Mouse (Mus musculus): ENCODE results near the gene Oser1.

The Oser1 gene

DNA sequence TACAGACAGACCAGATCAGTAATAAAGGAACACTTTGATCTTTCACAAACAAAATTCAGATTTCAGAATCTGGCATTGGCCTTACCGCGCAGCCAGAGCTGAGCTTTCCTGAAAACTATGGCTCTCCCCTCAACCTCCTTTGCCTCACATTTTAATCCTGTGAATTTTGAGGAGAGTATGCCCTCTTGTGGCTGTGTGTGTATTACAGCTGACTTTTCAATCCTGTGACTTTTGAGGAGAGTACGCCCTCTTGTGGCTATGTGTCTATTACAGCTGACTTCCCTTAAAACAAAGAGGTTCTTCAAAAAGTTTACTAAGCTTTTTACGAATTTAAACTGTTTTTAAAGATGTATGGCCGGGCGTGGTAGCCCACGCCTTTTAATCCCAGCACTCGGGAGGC, 23.3 kb downstream of the Oser1 start:
- peak; percentile 94 for DNase-seq (ENCODE audit: low read depth)

DNA sequence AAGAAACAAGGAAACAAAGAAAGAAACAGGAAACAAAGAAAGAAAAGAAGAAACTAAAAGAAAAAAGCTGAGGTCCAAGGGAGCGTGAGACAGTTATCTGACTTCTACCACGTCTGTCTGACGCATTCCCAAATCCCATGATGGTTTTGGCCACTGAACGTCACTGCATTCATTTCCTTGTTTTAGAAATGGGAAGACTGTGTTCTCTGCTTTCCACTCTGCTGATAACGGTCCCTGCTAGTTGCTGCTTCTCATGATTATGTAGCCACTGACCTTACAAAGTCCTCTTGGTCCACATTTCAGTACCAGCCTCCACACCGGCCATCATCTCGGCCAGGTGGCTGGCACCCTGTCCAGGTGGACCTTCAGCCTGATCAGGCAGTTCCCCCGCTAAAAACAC, 25.3 kb downstream of the Oser1 start:
- no peak for DNase-seq (ENCODE audit: low read depth)

DNA sequence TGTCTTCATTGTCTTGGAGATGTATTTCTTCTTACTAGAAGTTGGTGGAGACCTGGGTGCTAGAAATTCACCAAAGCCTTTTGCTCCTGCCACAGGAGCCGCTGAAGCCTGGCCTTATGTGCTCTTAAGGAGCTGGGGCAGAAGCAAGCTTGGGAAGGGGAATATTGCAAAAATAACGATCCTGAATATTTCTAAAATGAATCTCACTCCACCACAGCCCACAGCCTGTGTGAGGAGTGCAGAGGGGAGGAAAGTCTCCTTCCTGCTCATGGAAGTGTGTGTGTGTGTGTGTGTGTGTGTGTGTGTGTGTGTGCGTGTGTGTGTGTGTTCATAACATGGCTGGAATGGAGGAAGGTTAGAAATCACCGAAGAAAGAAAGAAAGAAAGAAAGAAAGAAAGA, 25.7 kb downstream of the Oser1 start:
- DNase-seq (ENCODE audit: low read depth): peak; percentile 52

GRCm38 (mm10) chr2:163397905-163398304, 26.6 kb downstream of the Oser1 start, which contains the start of gene Jph2:
Jph2 (minus strand) TSS chr2:163397993.
- no peak for DNase-seq (ENCODE audit: low read depth)

- DNase-seq (ENCODE audit: low read depth): no peak
Measured at GRCm38 (mm10) chr2:163397071-163397470, 27.4 kb downstream of the Oser1 start.

GRCm38 (mm10) chr2:163394977-163395376, 29.5 kb downstream of the Oser1 start:
- DNase-seq (ENCODE audit: low read depth): no peak

GRCm38 (mm10) chr2:163393976-163394375, 30.5 kb downstream of the Oser1 start:
- no peak for DNase-seq (ENCODE audit: low read depth)

GRCm38 (mm10) chr2:163393241-163393640, 31.3 kb downstream of the Oser1 start:
- DNase-seq (ENCODE audit: low read depth): no peak

GRCm38 (mm10) chr2:163392436-163392835, 32.1 kb downstream of the Oser1 start:
- DNase-seq (ENCODE audit: low read depth): peak; percentile 66

DNA sequence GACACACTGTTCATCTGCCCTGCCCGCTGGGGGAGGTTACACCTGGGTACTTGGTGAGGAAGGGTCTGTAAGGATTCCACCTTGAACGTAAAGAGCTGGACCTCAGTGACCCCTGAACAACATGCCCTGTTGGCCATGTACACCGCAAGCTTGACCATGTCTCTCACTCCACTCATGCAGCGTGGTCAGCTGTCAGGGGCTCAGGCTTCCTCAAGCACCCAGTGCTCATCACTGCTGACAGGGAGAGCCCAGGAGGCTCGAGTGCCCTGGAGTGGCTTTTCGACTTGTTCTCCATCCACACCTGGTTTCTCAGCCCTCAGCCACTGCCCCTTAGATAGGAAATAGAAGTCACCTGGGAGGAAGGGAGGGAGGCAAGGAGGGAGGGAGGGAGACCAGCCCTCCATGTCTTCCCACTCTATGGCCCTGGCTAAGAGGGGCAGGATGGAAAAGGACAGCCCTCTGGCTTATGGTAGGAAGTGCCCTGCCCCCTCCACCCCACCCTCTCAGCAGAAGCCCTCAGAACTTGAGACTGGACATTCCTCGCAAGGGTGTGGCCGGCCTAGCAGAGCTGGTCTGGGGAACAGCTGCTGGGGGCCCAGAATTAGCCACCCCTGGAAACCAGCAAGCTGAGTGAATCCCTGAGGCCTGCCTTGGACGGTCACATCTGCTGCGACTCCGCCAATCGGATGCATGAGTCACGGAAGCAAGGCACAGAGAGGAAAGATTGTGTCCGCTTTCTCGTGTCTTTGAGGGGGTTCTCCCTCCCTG, 37.9 kb downstream of the Oser1 start:
- DNase-seq (ENCODE audit: low read depth): peak; percentile 51

GRCm38 (mm10) chr2:163385126-163385525, 39.4 kb downstream of the Oser1 start:
- no peak for DNase-seq (ENCODE audit: low read depth)

GRCm38 (mm10) chr2:163381246-163381645, 43.3 kb downstream of the Oser1 start:
- DNase-seq (ENCODE audit: low read depth): no peak

DNA sequence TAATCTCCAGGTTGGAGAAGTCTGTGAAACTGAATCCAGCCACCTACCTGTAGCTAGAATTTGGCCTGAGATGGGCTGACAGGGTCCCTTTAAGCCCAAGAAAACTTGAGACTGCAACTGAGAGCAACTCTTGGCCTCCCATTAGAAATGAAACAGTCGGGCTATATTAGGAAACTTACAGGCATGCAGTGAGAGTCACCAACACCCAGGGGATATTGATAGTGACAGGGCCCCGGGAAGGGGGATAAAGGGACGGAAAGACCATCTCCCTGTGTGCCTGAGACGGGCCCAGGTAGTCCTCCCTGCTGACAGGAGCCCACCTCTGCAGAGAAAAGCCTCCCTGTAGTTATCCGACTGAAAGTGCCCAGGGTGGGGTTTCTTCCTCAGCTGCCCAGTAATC, 45.1 kb downstream of the Oser1 start:
- DNase-seq (ENCODE audit: low read depth): no peak

DNA sequence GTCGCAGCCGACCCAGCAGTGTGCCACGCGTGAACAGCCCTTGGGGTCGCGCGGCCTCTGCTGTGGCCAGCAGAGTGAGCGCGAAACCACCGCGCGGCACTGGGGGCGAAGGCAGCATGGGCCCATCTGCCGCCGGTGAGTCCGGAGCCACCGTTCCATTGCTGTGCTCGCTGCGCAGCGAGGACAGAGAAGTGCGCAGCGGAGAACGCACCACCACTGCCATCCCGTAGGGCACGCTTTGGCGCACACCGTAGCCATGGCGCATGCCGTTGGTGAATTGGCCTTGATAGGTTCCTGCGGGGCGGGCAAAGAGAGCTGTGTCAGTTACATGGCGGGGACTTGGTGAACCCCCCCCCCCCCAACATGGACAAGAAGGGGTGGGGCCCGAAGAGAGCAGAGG, 48.4 kb downstream of the Oser1 start:
- no peak for DNase-seq (ENCODE audit: low read depth)

DNA sequence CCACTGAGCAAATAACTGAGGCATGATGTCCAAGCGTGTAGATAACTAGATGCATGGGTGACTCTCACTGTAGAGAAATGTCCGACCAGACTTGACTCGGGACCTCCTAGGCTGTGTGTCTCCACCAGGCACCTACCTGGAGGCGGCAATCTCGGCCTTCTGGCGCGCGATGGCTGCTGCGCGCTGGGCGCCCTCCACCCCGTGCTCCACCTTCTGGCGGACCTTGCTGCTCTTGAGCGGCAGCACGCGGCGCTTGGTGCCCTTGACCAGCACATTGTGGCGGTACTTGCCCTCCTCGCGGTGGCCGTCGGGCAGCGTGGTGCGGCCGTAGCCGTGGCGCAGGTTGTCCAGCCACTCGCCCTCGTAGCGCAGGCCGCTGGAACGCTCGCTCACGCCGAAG, 49.0 kb downstream of the Oser1 start:
- DNase-seq (ENCODE audit: low read depth): no peak

- DNase-seq (ENCODE audit: low read depth): no peak
Measured at GRCm38 (mm10) chr2:163372627-163373026, 51.9 kb downstream of the Oser1 start.

DNA sequence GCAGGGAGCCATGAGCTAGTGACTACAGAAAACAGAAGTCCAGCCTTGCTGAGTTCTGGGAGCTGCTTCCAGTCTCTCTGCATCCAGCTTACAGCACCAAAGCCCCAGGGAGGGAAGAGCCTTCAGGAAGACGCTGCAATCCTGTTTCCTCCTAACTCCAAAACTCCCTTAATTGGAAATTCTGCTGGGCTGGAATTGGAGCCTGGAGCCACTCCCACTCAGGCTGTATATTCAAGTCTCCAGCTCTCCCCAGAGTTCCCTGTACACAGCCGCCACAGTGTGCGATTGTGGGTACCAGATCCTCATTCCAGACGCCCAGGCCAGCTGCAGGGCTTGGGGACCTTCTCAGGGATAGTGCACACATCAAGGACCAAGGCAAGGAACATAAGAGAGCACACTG, 54.3 kb downstream of the Oser1 start:
- DNase-seq (ENCODE audit: low read depth): no peak

DNA sequence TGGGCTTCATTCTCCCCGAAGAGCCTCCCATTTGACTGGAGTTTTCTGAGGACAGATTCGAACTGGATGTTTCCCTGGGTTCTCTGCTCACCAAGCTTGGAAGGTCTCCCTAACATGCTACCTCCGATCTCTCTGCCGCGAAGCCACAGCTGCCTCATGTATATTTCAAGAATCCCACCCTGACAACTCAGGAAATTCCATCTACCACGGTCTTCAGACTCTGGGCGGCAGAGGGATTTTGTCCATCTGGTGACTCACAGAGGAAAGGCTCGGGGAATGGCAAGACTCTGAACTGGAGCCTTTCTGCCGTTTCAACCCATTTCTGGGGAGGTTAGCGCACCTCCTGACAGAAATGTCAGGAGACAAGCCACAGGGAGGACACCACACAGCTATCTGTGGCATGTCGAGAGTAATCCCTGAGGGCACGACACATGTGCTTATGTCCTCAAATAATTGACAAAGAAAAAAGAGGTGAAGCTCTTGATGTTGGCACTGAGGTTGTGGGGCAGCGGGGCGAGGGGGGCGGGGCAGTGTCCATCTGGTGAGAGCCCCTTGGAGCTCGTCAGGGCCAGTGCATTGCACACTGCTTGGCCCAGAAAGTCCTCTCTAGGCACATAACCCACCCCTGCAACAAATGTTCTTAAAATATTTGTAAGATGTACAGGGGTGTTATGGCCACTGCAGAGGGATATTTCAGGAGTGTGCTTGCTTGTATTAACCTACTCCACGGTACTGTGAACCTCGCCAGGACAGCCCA, 59.5 kb downstream of the Oser1 start:
- peak; percentile 37 for DNase-seq (ENCODE audit: low read depth)

- no peak for DNase-seq (ENCODE audit: low read depth)
Measured at GRCm38 (mm10) chr2:163362940-163363921, 61.3 kb downstream of the Oser1 start.

DNA sequence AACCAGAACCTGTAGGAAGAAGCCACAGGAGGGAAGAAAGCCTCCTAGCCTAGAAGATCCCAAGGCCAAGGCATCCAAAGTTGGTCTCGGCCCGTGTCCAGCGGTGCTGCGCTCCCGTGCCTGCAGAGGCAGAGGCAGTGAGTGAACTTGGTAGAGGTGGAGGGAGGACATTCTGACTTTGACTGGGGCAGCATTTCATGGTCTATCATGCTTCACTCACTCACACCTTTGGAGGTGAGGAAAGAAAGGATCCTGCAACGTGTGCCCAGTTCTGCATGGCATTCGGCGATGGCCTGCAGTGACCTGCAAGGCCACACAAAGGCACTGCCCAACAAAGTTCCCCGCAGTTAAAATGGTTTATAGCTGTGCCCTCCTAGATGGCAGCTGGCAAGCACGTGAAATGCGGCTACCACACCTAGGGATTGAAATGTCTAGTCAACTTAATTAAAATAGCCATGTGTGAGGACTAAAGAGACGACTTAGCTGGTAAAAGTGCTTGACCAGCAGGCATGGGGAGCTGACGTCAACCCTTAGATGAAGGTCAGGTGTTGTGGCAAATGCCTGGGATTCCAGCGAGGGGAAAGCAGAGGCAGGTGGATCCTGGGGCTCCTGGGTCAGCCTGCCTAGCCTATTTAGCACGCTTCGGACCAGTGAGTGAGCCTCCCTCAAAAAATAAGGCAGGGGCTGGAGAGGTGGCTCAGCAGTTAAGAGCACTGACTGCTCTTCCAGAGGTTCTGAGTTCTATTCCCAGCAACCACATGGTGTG, 63.5 kb downstream of the Oser1 start:
- DNase-seq (ENCODE audit: low read depth): no peak

DNA sequence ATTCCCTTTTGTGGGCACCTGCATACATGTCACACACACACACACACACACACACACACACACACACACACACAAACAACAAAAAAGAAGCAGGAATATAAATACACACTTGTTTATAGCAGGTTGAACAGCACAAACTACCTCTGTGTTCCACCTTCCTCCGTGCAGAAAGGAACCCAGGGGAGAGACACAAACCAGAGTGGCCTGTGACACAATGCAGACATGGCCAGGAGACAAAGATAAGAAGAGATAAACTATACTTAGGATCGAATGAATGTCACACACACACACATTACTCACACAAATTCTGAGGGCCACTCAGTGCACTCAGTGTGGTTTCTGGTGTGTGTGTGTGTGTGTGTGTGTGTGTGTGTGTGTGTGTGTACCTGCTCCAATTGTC, 65.2 kb downstream of the Oser1 start:
- DNase-seq (ENCODE audit: low read depth): no peak

Data from NIH3T3 (cell line).